Mouse (Mus musculus) liver, postnatal 0 days (tissue): ENCODE results near the gene Flad1. TPM values are rescaled to one million over a fixed set of nuclear protein-coding genes. Genes with fewer than 3 reads are reported as not detected.
A peak's percentile ranks its signal among the peaks of the same experiment; 100 is the strongest.
"Not testable (repeated sequence)": the region's sequence is repeated elsewhere in the genome, so short reads cannot be mapped to it uniquely, and the experiment has no call there.

ENCODE experiments used
- ATAC-seq: fragments of 200-750 bp; cut with Nextera tagmentation; 2 replicates; pipeline ENCODE4 v1.8.0; 2017; ENCODE audit warnings: mild to moderate bottlenecking, moderate library complexity
- DNase-seq: peaks from one replicate; pipeline ENCODE4 v3.0.0-alpha.2; 2016
- H3K27ac ChIP-seq: fragments of 300-500 bp; sonication (generic); 2 replicates; pipeline ENCODE4 v1.5.1; 2014; ENCODE audit warnings: antibody characterized with exemption, moderate library complexity, mild to moderate bottlenecking, low read depth
- H3K27me3 ChIP-seq: fragments of 300-500 bp; sonication (generic); 2 replicates; pipeline ENCODE4 v1.6.1; 2014; ENCODE audit warnings: low read length, control low read depth, mixed read lengths; ENCODE audit not compliant: insufficient read depth
- H3K36me3 ChIP-seq: fragments of 300-500 bp; sonication (generic); replicated peaks from 2 replicates; pipeline ENCODE4 v1.6.1; 2014; ENCODE audit warnings: mild to moderate bottlenecking, control low read depth, low read length, moderate library complexity, mixed read lengths; ENCODE audit not compliant: insufficient read depth
- H3K4me1 ChIP-seq: fragments of 300-500 bp; sonication (generic); 2 replicates; pipeline ENCODE4 v1.6.1; 2014; ENCODE audit warnings: antibody characterized with exemption, mild to moderate bottlenecking, control low read depth; ENCODE audit not compliant: insufficient read depth
- H3K4me2 ChIP-seq: fragments of 300-500 bp; sonication (generic); 2 replicates; pipeline ENCODE4 v1.6.1; 2014; ENCODE audit warnings: low read depth, mild to moderate bottlenecking, low read length, moderate library complexity, mixed read lengths
- H3K4me3 ChIP-seq: fragments of 300-500 bp; sonication (generic); 2 replicates; pipeline ENCODE4 v1.5.1; 2014; ENCODE audit warnings: low read depth, low read length
- H3K9ac ChIP-seq: fragments of 300-500 bp; sonication (generic); replicated peaks from 2 replicates; pipeline ENCODE4 v1.6.1; 2014; ENCODE audit warnings: mild to moderate bottlenecking, moderate library complexity
- H3K9me3 ChIP-seq: fragments of 300-500 bp; sonication (generic); 2 replicates; pipeline ENCODE4 v1.6.1; 2016; ENCODE audit warnings: mild to moderate bottlenecking, control low read depth, low read length, mixed read lengths
- CTCF ChIP-seq: sonication (generic); IDR thresholded peaks from 2 replicates; pipeline ENCODE4 v1.5.1; 2016; ENCODE audit warnings: antibody characterized with exemption, low read depth
- EP300 ChIP-seq: IDR thresholded peaks from 2 replicates; pipeline ENCODE4 v1.6.1; 2016; ENCODE audit warnings: antibody characterized with exemption, low read depth, mild to moderate bottlenecking
- whole genome bisulfite sequencing: fragments of 180-500 bp; shearing (Covaris S2); extraction: QIAGEN DNeasy Blood & Tissue Kit; methylation state at CpG from one replicate; pipeline ENCODE4 v1.1.7; 2014; ENCODE audit not compliant: insufficient replicate concordance; 5-methylcytosine and 5-hydroxymethylcytosine counted together
- polyA plus RNA-seq: library from polyadenylated mRNA; unstranded; fragments of >200 nt; fragmentation: Nextera tagmentation; extraction: Ambion mirVana; gene quantifications from 2 replicates; pipeline ENCODE4 v1.2.1, GENCODE M21; 2015

The Flad1 gene
- polyA plus RNA-seq, 1 experiment from 2014 or later = 18.8 TPM

DNA sequence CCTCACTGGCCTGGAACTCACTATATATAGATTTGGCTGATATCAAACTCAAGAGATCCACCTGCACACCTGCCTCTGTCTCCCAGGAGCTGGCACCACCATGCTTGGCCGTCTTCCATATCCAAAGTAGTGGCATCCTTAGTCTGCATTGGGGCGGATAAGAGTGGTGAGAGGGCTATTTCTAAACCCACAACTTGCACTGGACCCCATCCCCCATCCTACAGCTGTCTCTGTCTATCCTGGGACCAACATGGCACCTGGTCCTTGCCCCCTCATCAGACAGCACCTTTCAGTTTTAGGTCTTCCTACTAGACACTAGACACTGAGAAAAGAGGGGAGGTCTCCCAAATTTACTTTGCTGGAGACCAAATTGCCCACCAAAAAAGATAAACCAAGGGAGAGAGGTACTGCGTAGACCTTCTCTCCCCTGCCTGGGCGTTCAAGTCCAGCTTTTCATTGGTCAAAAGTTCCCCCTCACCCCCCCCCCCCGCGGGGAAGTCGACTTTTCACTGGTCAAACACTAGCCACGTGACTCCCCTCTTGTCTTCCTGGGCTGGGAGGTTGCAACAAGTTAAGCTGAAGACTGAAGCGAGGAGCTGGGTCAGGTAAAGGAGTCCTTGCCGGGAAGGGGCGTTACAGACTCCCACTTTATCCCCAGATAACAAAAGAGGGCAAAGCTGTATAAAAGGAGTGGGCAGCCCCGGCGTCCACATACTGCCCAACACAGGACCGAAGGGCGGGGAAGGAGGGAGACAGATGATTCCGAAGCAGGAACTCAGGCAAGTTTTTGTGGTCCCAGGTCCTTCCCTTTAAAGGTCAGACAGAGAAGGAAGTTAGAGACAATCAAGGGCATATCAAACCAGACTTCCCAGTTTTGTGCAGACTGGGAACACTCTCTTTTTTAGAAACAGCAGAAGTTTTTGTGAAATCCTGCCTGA lies 24.8 kb upstream of the Flad1 start, which contains the start of gene Pbxip1:
Gene Pbxip1 (plus strand): TSS at position 531 of the 938 bp plus-strand sequence.
- Histone ChIP-seq H3K27me3 (no peaks in the 10 kb centered on the region), H3K9ac (peak within 1 kb of the TSS; percentile 71), H3K27ac (peak within 1 kb of the TSS; percentile 59), H3K4me1 (peaks cover 17% of the 10 kb centered on the region), H3K4me3 (peak within 1 kb of the TSS; percentile 63), H3K4me2 (peak within 1 kb of the TSS; percentile 82), H3K36me3 (peaks cover 18% of the 10 kb centered on the region), H3K9me3 (no peaks in the 10 kb centered on the region)
- DNase-seq (peak; percentile 80), ATAC-seq (peak; percentile 81)
- TF ChIP-seq EP300 = no peak
- no peak for TF ChIP-seq CTCF
- 5% methylated on average over 16 of the region's 16 CpGs for WGBS

- no peak overlapping the region for H3K4me3 ChIP-seq
- H3K27me3 ChIP-seq = no peaks in the 10 kb centered on the region
- TF ChIP-seq CTCF (no peak), EP300 (no peak)
- DNase-seq = no peak
- H3K27ac ChIP-seq = no peak overlapping the region
- H3K36me3 ChIP-seq = peaks cover 18% of the 10 kb centered on the region
- no peak overlapping the region for H3K9ac ChIP-seq
- H3K9me3 ChIP-seq = no peaks in the 10 kb centered on the region
- H3K4me1 ChIP-seq = peaks cover 23% of the 10 kb centered on the region
- 84% methylated on average over 7 of the region's 7 CpGs for WGBS
- H3K4me2 ChIP-seq = no peak overlapping the region
- ATAC-seq = no peak
These were observed 23.4 kb upstream of the Flad1 start for GRCm38 (mm10) chr3:89435041-89435440.

- H3K27ac ChIP-seq = no peak overlapping the region
- H3K4me1 ChIP-seq = peaks cover 26% of the 10 kb centered on the region
- H3K9ac ChIP-seq = no peak overlapping the region
- H3K36me3 ChIP-seq = peaks cover 18% of the 10 kb centered on the region
- no peak for ATAC-seq
- WGBS = 84% methylated on average over 11 of the region's 11 CpGs
- no peak for DNase-seq
- H3K4me3 ChIP-seq = no peak overlapping the region
- no peak overlapping the region for H3K4me2 ChIP-seq
- TF ChIP-seq EP300 (no peak), CTCF (no peak)
- H3K27me3 ChIP-seq = no peaks in the 10 kb centered on the region
- H3K9me3 ChIP-seq = no peaks in the 10 kb centered on the region
These were observed 22.9 kb upstream of the Flad1 start for GRCm38 (mm10) chr3:89434532-89434931.

DNA sequence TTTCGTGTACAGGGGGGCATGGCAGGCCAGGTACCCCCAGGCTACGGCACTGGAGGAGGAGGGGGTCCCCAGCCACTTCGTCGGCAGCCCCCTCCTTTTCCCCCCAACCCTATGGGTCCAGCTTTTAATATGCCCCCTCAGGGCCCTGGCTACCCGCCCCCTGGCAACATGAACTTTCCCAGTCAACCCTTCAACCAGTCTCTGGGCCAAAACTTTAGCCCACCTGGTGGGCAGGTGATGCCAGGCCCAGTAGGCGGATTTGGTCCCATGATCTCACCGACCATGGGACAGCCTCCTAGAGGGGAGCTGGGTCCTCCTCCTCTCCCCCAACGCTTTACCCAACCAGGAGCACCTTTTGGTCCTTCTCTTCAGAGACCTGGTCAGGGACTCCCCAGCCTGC lies 20.9 kb upstream of the Flad1 start:
- H3K9ac ChIP-seq = no peak overlapping the region
- H3K4me1 ChIP-seq = peaks cover 23% of the 10 kb centered on the region
- ATAC-seq (no peak), DNase-seq (no peak)
- H3K27me3 ChIP-seq = no peaks in the 10 kb centered on the region
- no peak overlapping the region for H3K27ac ChIP-seq
- WGBS = 86% methylated on average over 8 of the region's 8 CpGs
- TF ChIP-seq CTCF (no peak), EP300 (no peak)
- no peaks in the 10 kb centered on the region for H3K9me3 ChIP-seq
- H3K4me2 ChIP-seq = no peak overlapping the region
- no peak overlapping the region for H3K4me3 ChIP-seq
- peaks cover 18% of the 10 kb centered on the region for H3K36me3 ChIP-seq

DNA sequence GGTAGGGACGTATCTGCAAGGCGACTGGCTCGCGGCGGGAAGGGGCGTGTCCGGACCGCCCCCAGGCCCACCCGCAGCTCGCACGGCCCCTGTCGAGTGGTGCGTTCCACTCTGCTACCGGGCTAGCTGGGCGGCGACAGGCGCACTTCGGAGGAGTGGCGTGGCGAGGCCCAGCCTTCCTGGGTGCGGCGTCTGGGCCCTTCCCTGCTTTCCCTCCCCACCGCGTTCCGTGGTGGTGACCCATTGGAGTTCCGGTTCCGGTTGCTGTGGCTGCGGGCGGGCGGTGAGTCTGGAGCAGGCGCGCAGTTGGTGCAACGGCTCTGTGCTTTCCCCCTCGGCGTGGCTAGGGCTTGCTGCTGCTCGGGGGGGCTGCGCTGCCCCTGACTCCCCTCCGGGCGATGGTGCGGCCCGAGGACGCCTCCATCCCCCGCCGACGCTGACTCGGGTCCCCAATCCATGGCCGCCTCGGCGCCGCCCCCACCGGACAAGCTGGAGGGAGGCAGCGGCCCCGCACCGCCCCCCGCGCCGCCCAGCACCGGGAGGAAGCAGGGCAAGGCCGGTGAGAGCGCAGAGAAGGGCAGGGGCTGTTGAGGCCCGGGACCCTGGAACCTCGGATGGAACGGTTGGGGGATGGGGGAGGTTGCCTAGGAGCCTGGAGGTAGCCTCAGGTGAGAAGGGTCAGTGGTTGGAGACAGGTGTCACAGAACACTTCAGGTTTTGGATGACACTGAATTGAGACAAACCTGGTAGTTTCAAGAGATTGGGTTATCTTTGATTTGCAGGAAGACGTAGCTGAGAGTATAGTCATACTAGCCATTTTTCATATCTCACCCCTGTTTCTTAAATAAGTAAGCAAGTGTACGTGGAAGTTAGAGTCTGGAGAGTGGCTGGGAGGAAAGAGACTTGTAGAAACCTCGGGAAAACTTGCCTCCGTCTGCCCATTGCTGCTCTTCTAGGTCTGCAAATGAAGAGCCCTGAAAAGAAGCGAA lies 18.8 kb upstream of the Flad1 start, which contains the start of gene Pygo2:
Gene Pygo2 (plus strand): TSS at position 44 of the 989 bp plus-strand sequence.
- Histone ChIP-seq H3K9me3 (no peaks in the 10 kb centered on the region), H3K36me3 (peaks cover 35% of the 10 kb centered on the region), H3K4me3 (peak within 1 kb of the TSS; percentile 94), H3K9ac (peak within 1 kb of the TSS; percentile 93), H3K4me1 (peaks cover 11% of the 10 kb centered on the region), H3K4me2 (peak within 1 kb of the TSS; percentile 99), H3K27ac (peak within 1 kb of the TSS; percentile 83), H3K27me3 (no peaks in the 10 kb centered on the region)
- DNase-seq = peak; percentile 94
- no peak for TF ChIP-seq CTCF
- no peak for TF ChIP-seq EP300
- peak; percentile 98 for ATAC-seq
- WGBS = 3% methylated on average over 63 of the region's 68 CpGs

DNA sequence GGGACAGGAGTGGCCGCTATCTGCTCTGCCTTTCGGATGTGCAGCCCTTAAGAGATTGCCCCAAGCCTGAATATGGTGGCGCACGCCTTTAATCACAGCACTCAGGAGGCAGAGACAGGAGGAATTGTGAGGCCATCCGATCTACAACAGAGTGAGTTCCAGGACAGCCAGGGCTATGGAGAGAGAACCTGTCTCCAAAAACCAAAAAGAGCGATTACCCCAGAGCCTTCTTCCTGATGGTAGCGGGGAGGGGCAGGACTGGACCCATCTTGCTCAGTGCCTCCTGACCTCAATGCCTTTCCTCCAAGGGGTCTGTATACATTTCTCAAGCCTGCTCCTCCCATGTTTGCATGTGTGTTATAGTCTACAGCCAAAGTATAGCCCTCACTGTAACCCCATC lies 17.4 kb upstream of the Flad1 start:
- Histone ChIP-seq H3K4me1 (peaks cover 24% of the 10 kb centered on the region), H3K36me3 (peaks cover 44% of the 10 kb centered on the region)
- not testable (repeated sequence) for H3K9me3 ChIP-seq, DNase-seq, H3K9ac ChIP-seq, H3K4me3 ChIP-seq, H3K4me2 ChIP-seq, H3K27me3 ChIP-seq, H3K27ac ChIP-seq, ATAC-seq
- 91% methylated on average over 7 of the region's 7 CpGs for WGBS
